Mouse (Mus musculus) midbrain, embryonic 14.5 days (tissue): ENCODE measurements at regions not wholly inside any gene's neighbourhood (a gene's known extent, or its start where the extent isn't known, plus 50 kb on each side); places are given as distances from the start of the nearest gene placed in this dataset.

Experiments used
- ATAC-seq: fragments of 200-750 bp; cut with Nextera tagmentation; 2 replicates; pipeline ENCODE4 v1.8.0; 2017; ENCODE audit warnings: moderate number of reproducible peaks, moderate library complexity; ENCODE audit not compliant: low FRiP score, low TSS enrichment
- DNase-seq: peaks from one replicate; pipeline ENCODE4 v3.0.0-alpha.2; 2015
- H3K27ac ChIP-seq: fragments of 300-500 bp; sonication (generic); replicated peaks from 2 replicates; pipeline ENCODE4 v1.5.1; 2014; ENCODE audit warnings: mild to moderate bottlenecking, low read depth, low read length, moderate library complexity
- H3K27me3 ChIP-seq: fragments of 300-500 bp; sonication (generic); 2 replicates; pipeline ENCODE4 v1.6.1; 2014; ENCODE audit warnings: low read length, control low read depth, mixed read lengths; ENCODE audit not compliant: control insufficient read depth, insufficient read depth
- H3K36me3 ChIP-seq: fragments of 300-500 bp; sonication (generic); 2 replicates; pipeline ENCODE4 v1.6.1; 2014; ENCODE audit warnings: low read length, control low read depth; ENCODE audit not compliant: control insufficient read depth, insufficient read depth
- H3K4me1 ChIP-seq: fragments of 300-500 bp; sonication (generic); 2 replicates; pipeline ENCODE4 v1.6.1; 2014; ENCODE audit warnings: mild to moderate bottlenecking, antibody characterized with exemption, low read length, control low read depth; ENCODE audit not compliant: control insufficient read depth, insufficient read depth
- H3K4me2 ChIP-seq: fragments of 300-500 bp; sonication (generic); 2 replicates; pipeline ENCODE4 v1.6.1; 2014; ENCODE audit warnings: mild to moderate bottlenecking, low read length, moderate library complexity
- H3K4me3 ChIP-seq: fragments of 300-500 bp; sonication (generic); replicated peaks from 2 replicates; pipeline ENCODE4 v1.5.1; 2014; ENCODE audit warnings: low read depth, low read length
- H3K9ac ChIP-seq: fragments of 300-500 bp; sonication (generic); replicated peaks from 2 replicates; pipeline ENCODE4 v1.6.1; 2014; ENCODE audit warnings: mild to moderate bottlenecking, low read length, moderate library complexity
- H3K9me3 ChIP-seq: fragments of 300-500 bp; sonication (generic); 2 replicates; pipeline ENCODE4 v1.6.1; 2016; ENCODE audit warnings: low read length, control low read depth, mixed read lengths; ENCODE audit not compliant: control insufficient read depth
- WGBS: fragments of 180-500 bp; shearing (Covaris S2); extraction: QIAGEN DNeasy Blood & Tissue Kit; methylation state at CpG from one replicate; pipeline ENCODE4 v1.1.7; 2014; 5-methylcytosine and 5-hydroxymethylcytosine counted together

DNA sequence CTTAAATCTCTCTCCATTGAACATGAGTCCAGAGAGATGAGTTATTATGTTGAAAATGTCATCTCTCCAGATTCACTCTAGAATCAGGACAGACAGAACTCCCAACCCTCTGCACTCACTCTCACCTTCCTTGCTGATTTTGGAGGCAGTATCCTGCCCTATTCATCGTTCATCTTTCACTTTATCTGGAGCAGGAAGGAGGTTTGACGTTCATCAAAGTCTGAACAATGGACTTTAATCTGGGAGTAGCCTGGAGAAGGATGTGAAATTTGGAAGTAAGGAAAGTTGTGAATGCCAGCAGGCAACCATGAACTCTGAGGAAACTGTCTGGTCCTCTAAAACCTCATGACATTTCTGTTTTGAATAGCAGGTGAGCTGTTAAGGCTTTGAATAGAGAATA is 125.0 kb upstream of the App start:
- Histone ChIP-seq H3K27ac (no peak overlapping the region), H3K4me2 (no peak overlapping the region), H3K4me3 (no peak overlapping the region), H3K4me1 (peaks cover 6% of the 10 kb centered on the region; the same call in 1 of the 2 replicates), H3K9ac (no peak overlapping the region), H3K9me3 (no peaks in the 10 kb centered on the region), H3K36me3 (no peaks in the 10 kb centered on the region), H3K27me3 (no peaks in the 10 kb centered on the region)
- 59% methylated on average over 2 of the region's 2 CpGs for WGBS
- DNase-seq: no peak
- no peak for ATAC-seq

DNA sequence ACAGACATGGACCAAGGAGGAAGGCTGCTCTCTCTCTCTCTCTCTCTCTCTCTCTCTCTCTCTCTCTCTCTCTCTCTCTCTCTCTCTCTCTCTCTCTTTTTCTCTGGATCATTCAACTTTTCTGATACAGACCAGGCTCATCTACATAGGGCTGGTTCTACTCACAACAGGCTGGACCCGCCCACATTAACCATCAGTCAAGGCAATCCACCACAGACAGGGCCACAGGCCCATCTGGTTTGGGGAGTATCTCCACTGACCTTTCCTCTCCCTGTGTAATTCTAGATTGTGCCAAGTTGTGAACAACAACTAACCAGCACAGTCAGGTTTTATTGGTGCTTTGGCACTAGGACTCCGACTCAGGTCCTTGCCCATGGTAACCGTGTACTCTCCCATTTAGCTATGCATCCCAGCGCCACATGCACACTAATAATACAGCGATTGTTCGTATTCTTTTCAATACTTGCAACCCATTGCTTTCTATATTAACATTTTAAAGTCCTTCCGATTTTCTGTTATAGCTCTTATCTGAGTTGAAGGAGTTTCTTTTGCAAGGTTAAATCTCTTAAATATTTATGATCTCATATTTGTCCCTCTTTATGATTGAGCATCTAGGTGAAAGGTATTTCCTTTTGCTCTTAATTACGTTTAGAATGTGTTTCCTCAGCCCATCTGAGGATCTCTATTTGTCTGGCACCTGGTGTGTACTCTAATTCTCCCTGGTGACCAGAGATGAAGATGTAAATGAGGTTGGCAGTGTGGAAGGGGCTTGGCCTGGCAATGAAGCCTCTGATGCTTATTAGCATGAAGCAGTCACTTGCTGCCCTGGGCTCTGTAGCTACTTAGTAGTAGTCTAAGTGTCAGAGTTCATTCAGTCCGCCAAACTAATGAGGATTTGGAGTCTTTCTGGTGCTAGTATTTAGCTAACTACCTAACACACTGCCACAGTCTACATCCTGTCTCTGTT is 117.7 kb upstream of the App start:
- H3K27me3 ChIP-seq: no peaks in the 10 kb centered on the region
- WGBS: 75% methylated on average over 9 of the region's 9 CpGs
- DNase-seq (peak; percentile 35), ATAC-seq (peak; percentile 73; the same call in 1 of the 2 replicates)
- H3K4me1 ChIP-seq: no peaks in the 10 kb centered on the region
- H3K4me2 ChIP-seq: no peak overlapping the region
- H3K4me3 ChIP-seq: no peak overlapping the region
- H3K27ac ChIP-seq: no peak overlapping the region
- no peak overlapping the region for H3K9ac ChIP-seq
- H3K36me3 ChIP-seq: no peaks in the 10 kb centered on the region
- H3K9me3 ChIP-seq: no peaks in the 10 kb centered on the region

DNA sequence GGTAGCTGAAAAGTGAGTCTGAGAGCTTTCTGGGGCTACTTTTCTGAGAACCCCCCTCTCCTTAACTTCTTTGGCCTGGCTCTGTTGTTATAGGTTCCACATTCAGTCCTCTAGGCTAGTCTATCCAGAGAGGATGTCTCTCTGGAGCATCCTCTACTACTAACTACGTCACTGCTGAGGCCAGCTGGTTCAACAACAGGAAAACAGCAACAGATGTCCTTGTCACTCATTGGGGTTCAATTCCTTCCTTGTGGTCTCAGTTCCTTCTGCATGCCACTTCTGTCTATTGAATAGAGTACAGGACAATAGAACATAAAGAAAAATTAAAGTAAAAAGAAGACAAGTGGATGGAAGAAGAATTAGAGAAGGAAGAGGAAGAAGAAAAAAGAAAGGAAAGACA is 104.3 kb upstream of the App start:
- WGBS: 67% methylated on average over 1 of the region's 1 CpGs
- no peaks in the 10 kb centered on the region for H3K27me3 ChIP-seq
- no peaks in the 10 kb centered on the region for H3K36me3 ChIP-seq
- no peaks in the 10 kb centered on the region for H3K4me1 ChIP-seq
- no peak overlapping the region for H3K9ac ChIP-seq
- ATAC-seq (no peak), DNase-seq (no peak)
- H3K4me3 ChIP-seq: no peak overlapping the region
- H3K27ac ChIP-seq: no peak overlapping the region
- H3K4me2 ChIP-seq: no peak overlapping the region
- H3K9me3 ChIP-seq: no peaks in the 10 kb centered on the region

DNA sequence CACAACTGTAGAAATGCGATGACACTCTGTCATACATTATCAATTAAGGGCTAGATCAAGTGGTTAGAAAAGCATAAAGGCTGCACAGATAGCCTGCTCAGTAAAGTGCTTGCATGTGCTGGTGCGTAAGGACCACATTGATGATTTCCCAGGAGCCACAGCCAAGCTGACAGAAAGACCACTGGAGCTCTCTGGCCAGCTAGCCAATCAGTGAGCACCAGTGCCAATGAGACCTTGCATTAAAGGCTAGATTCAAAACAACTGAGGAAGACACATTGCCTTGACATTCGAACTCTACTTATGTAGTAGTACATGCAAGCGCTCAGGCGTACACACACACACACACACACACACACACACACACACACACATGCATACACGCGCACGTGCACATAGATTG is 96.1 kb upstream of the App start:
- H3K4me3 ChIP-seq: no peak overlapping the region
- H3K4me1 ChIP-seq: no peaks in the 10 kb centered on the region; the same call in 1 of the 2 replicates
- H3K4me2 ChIP-seq: no peak overlapping the region
- WGBS: 90% methylated on average over 8 of the region's 8 CpGs
- no peak for ATAC-seq
- H3K27me3 ChIP-seq: no peaks in the 10 kb centered on the region
- no peak overlapping the region for H3K27ac ChIP-seq
- no peaks in the 10 kb centered on the region for H3K9me3 ChIP-seq
- H3K36me3 ChIP-seq: no peaks in the 10 kb centered on the region
- no peak for DNase-seq
- no peak overlapping the region for H3K9ac ChIP-seq

DNA sequence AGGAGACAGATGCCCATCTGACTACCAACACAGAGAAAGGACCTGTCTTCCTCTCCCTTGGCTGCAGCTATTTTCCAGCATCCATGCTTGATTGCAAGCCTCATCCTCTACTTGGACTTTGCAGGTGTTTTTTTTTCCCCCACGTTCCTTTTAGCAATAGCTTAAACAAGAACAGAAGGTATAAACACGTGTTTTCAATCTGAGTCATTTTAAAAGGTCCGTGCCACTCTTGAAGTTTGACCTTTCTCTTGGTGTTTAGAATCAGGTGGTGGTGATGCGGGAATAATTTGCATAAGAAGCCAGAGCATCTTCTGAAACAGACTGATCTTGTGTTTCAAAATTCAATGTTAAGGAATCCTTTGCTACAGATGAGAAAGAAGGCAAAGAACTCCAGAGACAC is 86.3 kb upstream of the App start:
- Histone ChIP-seq H3K9me3 (no peaks in the 10 kb centered on the region), H3K27ac (no peak overlapping the region), H3K4me1 (no peaks in the 10 kb centered on the region), H3K9ac (no peak overlapping the region), H3K4me3 (no peak overlapping the region), H3K36me3 (no peaks in the 10 kb centered on the region), H3K27me3 (no peaks in the 10 kb centered on the region), H3K4me2 (no peak overlapping the region)
- DNase-seq (no peak), ATAC-seq (no peak)
- 69% methylated on average over 4 of the region's 4 CpGs for WGBS

DNA sequence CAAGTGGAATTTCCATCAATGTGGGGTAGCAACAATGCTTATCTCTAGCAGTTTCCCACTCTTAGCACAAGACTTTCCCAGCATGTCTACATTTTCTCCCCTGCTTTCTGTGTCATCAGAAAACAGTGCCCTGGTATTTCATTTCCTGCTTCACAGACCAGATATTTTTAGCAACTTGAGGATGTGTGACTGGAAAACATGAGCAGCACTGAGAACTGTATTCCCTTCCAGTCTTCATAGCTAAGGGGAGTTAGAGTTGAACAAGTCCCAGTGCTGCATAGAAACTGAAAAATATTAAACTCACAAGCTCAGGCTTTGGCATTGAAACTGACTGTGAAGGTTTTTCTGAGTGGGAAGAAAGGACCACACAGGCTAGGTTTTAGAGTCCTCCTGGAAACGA is 73.7 kb upstream of the App start:
- Histone ChIP-seq H3K9me3 (no peaks in the 10 kb centered on the region), H3K4me1 (no peaks in the 10 kb centered on the region), H3K36me3 (no peaks in the 10 kb centered on the region), H3K27me3 (no peaks in the 10 kb centered on the region), H3K9ac (no peak overlapping the region), H3K4me2 (no peak overlapping the region), H3K4me3 (no peak overlapping the region), H3K27ac (no peak overlapping the region)
- DNase-seq: no peak
- WGBS: 73% methylated on average over 1 of the region's 1 CpGs
- ATAC-seq: no peak

DNA sequence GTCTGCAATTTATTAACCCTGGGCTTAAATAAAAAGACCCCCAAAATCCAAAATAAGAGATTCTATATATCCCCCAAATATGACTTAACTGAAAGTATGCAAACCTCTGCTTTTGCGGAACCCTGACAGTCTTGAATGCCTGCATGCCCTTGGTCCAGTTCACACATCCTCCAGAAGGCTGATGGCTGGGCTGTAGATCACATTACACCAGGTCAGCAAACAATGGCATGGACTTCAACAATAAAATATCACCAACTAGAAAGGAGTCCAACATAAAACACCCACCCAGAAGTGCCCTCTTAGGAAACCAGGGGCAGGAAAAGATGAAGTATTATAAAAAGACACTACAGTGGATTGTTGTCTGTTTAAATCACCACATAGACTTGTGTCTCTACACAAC is 59.5 kb upstream of the App start:
- no peak for ATAC-seq
- H3K9me3 ChIP-seq: no peaks in the 10 kb centered on the region
- no peak overlapping the region for H3K4me2 ChIP-seq
- no peak overlapping the region for H3K27ac ChIP-seq
- no peaks in the 10 kb centered on the region for H3K27me3 ChIP-seq
- DNase-seq: no peak
- H3K9ac ChIP-seq: no peak overlapping the region
- no peak overlapping the region for H3K4me3 ChIP-seq
- no peaks in the 10 kb centered on the region for H3K4me1 ChIP-seq
- H3K36me3 ChIP-seq: no peaks in the 10 kb centered on the region
- WGBS: 97% methylated on average over 1 of the region's 1 CpGs

DNA sequence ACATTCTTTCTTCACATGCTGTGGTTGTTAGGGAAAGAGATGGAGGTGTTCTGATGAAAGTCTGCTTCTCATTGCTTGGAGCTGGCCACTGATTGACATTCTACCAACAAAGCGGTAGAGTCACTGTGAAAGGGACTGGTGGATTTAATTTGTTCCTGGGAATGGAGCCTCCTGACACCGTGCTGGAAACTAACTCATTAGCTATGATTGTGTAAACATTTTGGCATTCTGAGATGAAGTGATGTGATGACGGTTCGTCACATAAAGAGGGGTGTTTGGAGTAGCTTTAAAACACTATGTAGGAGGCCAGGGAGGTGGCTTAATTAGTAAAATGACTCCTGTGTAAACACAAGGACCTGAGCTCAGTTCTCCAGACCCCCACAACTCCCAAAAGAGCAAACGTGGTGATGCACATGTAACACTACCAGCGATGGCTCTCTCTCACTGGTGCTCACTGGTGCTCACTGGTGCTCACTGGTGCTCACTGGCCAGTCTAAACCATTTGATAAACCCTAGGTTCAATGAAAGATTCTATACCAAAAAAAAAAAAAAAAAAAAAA is 58.4 kb upstream of the App start:
- DNase-seq (no peak), ATAC-seq (no peak)
- Histone ChIP-seq H3K4me1 (no peaks in the 10 kb centered on the region), H3K9me3 (no peaks in the 10 kb centered on the region), H3K36me3 (no peaks in the 10 kb centered on the region), H3K4me3 (no peak overlapping the region), H3K4me2 (no peak overlapping the region), H3K9ac (no peak overlapping the region), H3K27me3 (no peaks in the 10 kb centered on the region), H3K27ac (no peak overlapping the region)
- WGBS: 83% methylated on average over 6 of the region's 6 CpGs

DNA sequence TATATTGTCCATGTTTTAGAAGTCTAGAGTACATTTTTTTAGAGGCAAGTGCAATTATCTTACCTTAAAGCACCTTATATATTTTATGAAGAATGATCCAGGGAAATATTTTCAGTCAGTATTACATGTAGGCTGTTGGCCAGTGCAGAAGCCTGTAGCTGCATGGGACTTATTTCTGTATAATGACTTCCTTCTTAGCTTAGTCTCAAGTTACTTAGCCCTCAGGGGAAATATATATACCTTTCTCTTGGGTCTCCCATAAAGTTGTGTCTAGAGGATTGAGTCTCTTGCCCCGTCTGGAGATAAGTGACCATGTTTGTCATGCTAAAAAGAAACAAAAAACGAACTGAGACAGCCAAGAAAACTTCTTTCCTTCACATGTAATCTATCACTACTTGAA is 57.8 kb upstream of the App start:
- Histone ChIP-seq H3K9me3 (no peaks in the 10 kb centered on the region), H3K36me3 (no peaks in the 10 kb centered on the region), H3K9ac (no peak overlapping the region), H3K4me3 (no peak overlapping the region), H3K27ac (no peak overlapping the region), H3K4me1 (no peaks in the 10 kb centered on the region), H3K4me2 (no peak overlapping the region), H3K27me3 (no peaks in the 10 kb centered on the region)
- DNase-seq (no peak), ATAC-seq (no peak)
- WGBS: 80% methylated on average over 2 of the region's 2 CpGs
